Mouse (Mus musculus): ENCODE results near the gene Trp53i13. TPM values are rescaled to one million over a fixed set of nuclear protein-coding genes. Genes with fewer than 3 reads are reported as not detected.

Trp53i13 gene
- polyA plus RNA-seq, 1 experiment from 2014 or later: 51.2 TPM

DNA sequence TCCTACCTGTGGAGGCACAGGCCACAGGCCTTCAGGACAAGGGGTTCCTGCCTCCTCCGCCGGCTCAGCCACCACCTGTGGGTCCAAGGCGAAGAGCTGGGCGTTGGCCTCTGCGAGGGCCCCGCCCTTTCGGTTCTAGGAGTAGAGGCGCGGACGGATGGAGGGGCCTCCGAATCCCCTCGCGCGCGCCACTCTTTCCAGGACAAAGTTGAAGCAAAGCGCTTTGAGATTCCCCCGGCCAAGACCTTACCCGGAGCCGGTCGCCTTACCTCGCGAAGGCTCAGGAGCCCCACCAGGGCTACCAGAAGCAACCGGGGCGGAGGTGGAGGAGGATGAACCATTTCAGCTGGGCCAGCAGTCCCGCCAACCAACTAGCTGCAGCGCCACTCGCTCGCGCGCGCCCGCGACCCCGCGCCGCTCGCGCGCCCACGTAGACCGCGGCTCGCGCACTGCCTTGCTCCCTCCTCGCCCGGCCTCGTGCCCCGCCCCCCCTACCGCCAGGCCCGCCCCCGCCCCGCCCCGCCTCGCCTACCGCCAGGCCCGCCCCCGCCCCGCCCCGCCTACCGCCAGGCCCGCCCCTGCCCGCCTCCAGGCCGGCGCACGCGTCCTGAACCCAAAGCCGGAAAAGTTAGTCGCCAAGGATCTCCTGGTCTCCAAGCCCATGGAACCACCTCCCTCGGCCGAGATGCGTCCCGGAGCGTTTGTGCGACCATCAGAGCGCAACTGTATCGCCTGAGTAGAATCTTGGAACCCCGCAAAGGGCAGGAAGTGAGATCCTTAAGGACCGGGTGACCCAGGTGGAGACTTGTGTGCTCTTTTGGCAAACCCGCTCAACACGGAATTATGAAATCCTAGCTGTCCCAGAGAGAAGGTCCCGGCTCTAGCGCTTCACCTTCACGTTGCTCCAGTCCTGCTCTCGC is 2.6 kb downstream of the Trp53i13 start:
- Histone ChIP-seq H3K9me3 (ENCODE audit: control insufficient read depth, low read length) (no peaks in the 10 kb centered on the region), H3K4me2 (ENCODE audit: low read depth, low read length) (peak overlapping the region; percentile 97), H3K4me1 (ENCODE audit: control insufficient read depth, insufficient read depth, low read length) (peaks cover 36% of the 10 kb centered on the region), H3K4me3 (ENCODE audit: low read depth, low read length) (peak overlapping the region; percentile 74), H3K27ac (replicated peaks; ENCODE audit: low read depth, low read length) (peak overlapping the region; percentile 73), H3K27me3 (replicated peaks; ENCODE audit: control insufficient read depth, insufficient read depth, low read length) (peaks cover 28% of the 10 kb centered on the region), H3K36me3 (ENCODE audit: control insufficient read depth, insufficient read depth, low read length) (peaks cover 9% of the 10 kb centered on the region; the same call in 1 of the 2 replicates), H3K9ac (ENCODE audit: low read depth, low read length) (peak overlapping the region; percentile 78)
- ATAC-seq (ENCODE audit: low read depth) (peak; percentile 79), DNase-seq (ENCODE audit: low spot score) (peak; percentile 92)
- WGBS: under 1% methylated on average over 36 of the region's 84 CpGs

GRCm38 (mm10) chr11:77511336-77511735 is 4.4 kb downstream of the Trp53i13 start:
- H3K4me2 ChIP-seq (ENCODE audit: low read depth, low read length): peak overlapping the region; percentile 97; the same call in 1 of the 2 replicates
- H3K4me1 ChIP-seq (ENCODE audit: control insufficient read depth, insufficient read depth, low read length): peaks cover 37% of the 10 kb centered on the region
- WGBS: 64% methylated on average over 5 of the region's 5 CpGs
- ATAC-seq (ENCODE audit: low read depth) (no peak), DNase-seq (ENCODE audit: low spot score) (no peak)
- H3K4me3 ChIP-seq (ENCODE audit: low read depth, low read length): no peak overlapping the region
- no peak overlapping the region for H3K27ac ChIP-seq (replicated peaks; ENCODE audit: low read depth, low read length)
- no peaks in the 10 kb centered on the region for H3K9me3 ChIP-seq (ENCODE audit: control insufficient read depth, low read length)
- peaks cover 19% of the 10 kb centered on the region for H3K27me3 ChIP-seq (replicated peaks; ENCODE audit: control insufficient read depth, insufficient read depth, low read length)
- no peak overlapping the region for H3K9ac ChIP-seq (ENCODE audit: low read depth, low read length)
- H3K36me3 ChIP-seq (ENCODE audit: control insufficient read depth, insufficient read depth, low read length): peaks cover 24% of the 10 kb centered on the region

DNA sequence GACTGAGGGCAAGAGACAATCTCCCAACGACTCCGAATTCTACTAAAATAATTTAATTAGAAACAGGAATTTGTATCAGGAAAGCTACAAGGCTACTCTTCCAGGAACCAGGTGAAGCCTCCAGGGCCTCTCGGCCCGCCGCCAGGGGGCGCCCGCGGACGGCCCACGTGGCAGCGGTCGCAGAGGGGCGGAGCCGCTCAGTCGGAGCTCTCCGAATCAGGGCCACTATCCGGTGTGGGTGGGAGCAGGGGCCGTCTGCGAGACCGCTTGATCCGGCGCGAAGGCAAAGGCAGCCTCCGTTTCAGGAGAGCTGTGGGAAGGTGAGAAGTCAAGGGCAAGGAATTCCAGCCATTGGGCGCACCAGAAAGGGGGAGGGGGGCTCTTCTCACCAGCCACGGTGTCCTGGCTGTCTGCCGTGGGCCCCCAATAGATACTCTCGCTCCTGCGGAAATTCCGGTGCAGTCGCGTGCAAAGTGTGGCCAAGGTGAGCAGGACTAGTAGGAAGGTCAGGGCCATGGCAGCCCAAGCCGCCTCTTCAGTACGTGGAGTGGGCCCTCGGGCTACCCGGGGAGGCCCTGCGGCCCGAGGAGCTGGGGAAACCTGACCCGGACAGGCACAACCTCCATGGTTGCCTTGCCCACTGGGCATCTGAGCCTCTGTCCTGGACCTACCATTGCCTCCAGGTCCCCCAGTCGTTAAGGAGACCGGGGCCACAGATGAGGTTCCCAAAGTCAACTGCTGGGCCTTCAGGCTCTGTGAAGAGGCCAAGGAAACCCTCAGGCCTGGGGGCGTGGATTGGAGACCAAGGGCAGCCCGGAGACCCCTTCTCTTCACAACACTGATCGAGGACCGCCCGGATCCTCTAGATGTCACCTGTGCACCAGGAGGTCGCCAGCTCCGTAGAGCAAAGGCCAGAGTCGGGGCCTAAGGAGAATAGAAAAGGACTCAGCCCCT is 7.4 kb downstream of the Trp53i13 start:
- peaks cover 18% of the 10 kb centered on the region for H3K4me1 ChIP-seq (ENCODE audit: control insufficient read depth, insufficient read depth, low read length)
- H3K27ac ChIP-seq (replicated peaks; ENCODE audit: low read depth, low read length): peak overlapping the region; percentile 45; the same call in 1 of the 2 replicates
- H3K36me3 ChIP-seq (ENCODE audit: control insufficient read depth, insufficient read depth, low read length): peaks cover 54% of the 10 kb centered on the region
- no peaks in the 10 kb centered on the region for H3K27me3 ChIP-seq (replicated peaks; ENCODE audit: control insufficient read depth, insufficient read depth, low read length)
- DNase-seq (ENCODE audit: low spot score): peak; percentile 92
- H3K4me3 ChIP-seq (ENCODE audit: low read depth, low read length): peak overlapping the region; percentile 38
- H3K9ac ChIP-seq (ENCODE audit: low read depth, low read length): peak overlapping the region; percentile 63
- peak overlapping the region; percentile 73 for H3K4me2 ChIP-seq (ENCODE audit: low read depth, low read length)
- peak; percentile 70 for ATAC-seq (ENCODE audit: low read depth)
- 13% methylated on average over 38 of the region's 49 CpGs for WGBS
- H3K9me3 ChIP-seq (ENCODE audit: control insufficient read depth, low read length): no peaks in the 10 kb centered on the region

GRCm38 (mm10) chr11:77507426-77507825 is 8.4 kb downstream of the Trp53i13 start:
- 0 out of 2 replicates have a peak, but pooled peaks have one; percentile 3 for ATAC-seq (ENCODE audit: low read depth)
- Histone ChIP-seq H3K4me3 (ENCODE audit: low read depth, low read length) (no peak overlapping the region), H3K9ac (ENCODE audit: low read depth, low read length) (no peak overlapping the region), H3K4me1 (ENCODE audit: control insufficient read depth, insufficient read depth, low read length) (peaks cover 16% of the 10 kb centered on the region), H3K27me3 (replicated peaks; ENCODE audit: control insufficient read depth, insufficient read depth, low read length) (no peaks in the 10 kb centered on the region), H3K27ac (replicated peaks; ENCODE audit: low read depth, low read length) (no peak overlapping the region), H3K9me3 (ENCODE audit: control insufficient read depth, low read length) (no peaks in the 10 kb centered on the region), H3K36me3 (ENCODE audit: control insufficient read depth, insufficient read depth, low read length) (peaks cover 63% of the 10 kb centered on the region), H3K4me2 (ENCODE audit: low read depth, low read length) (no peak overlapping the region)
- DNase-seq (ENCODE audit: low spot score): no peak
- WGBS: 69% methylated on average over 4 of the region's 4 CpGs

DNA sequence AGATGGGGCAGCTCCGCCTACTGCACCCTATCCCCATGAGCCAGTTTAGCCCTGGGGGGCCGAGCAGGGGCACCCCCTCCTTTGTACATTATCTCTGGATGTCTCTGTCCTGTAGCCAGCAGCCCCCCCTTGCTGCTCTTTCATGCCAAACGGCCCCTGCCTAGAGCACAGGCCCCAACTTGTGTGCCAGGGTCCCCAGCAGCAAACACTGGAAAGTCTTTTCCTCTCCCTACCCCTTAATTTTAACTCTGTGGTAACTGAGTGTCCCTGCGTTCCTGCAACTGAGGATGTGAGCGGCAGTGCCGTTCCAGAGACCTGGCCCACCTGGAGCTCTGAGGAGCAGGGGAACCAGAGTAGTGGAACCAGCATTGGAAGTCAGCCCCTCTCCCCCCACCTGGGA is 8.8 kb downstream of the Trp53i13 start:
- Histone ChIP-seq H3K4me3 (ENCODE audit: low read depth, low read length) (no peak overlapping the region), H3K9me3 (ENCODE audit: control insufficient read depth, low read length) (no peaks in the 10 kb centered on the region), H3K4me2 (ENCODE audit: low read depth, low read length) (no peak overlapping the region), H3K36me3 (ENCODE audit: control insufficient read depth, insufficient read depth, low read length) (peaks cover 68% of the 10 kb centered on the region), H3K27me3 (replicated peaks; ENCODE audit: control insufficient read depth, insufficient read depth, low read length) (no peaks in the 10 kb centered on the region), H3K27ac (replicated peaks; ENCODE audit: low read depth, low read length) (0 out of 2 replicates have a peak overlapping the region, but pooled peaks have one; percentile 48), H3K4me1 (ENCODE audit: control insufficient read depth, insufficient read depth, low read length) (peaks cover 11% of the 10 kb centered on the region), H3K9ac (ENCODE audit: low read depth, low read length) (no peak overlapping the region)
- no peak for ATAC-seq (ENCODE audit: low read depth)
- WGBS: 74% methylated on average over 6 of the region's 6 CpGs
- no peak for DNase-seq (ENCODE audit: low spot score)

GRCm38 (mm10) chr11:77506273-77506672 is 9.5 kb downstream of the Trp53i13 start:
- WGBS: 80% methylated on average over 4 of the region's 14 CpGs
- no peak for DNase-seq (ENCODE audit: low spot score)
- Histone ChIP-seq H3K4me2 (ENCODE audit: low read depth, low read length) (no peak overlapping the region), H3K4me1 (ENCODE audit: control insufficient read depth, insufficient read depth, low read length) (peaks cover 7% of the 10 kb centered on the region), H3K27ac (replicated peaks; ENCODE audit: low read depth, low read length) (no peak overlapping the region), H3K27me3 (replicated peaks; ENCODE audit: control insufficient read depth, insufficient read depth, low read length) (no peaks in the 10 kb centered on the region), H3K4me3 (ENCODE audit: low read depth, low read length) (no peak overlapping the region), H3K36me3 (ENCODE audit: control insufficient read depth, insufficient read depth, low read length) (peaks cover 70% of the 10 kb centered on the region), H3K9ac (ENCODE audit: low read depth, low read length) (no peak overlapping the region), H3K9me3 (ENCODE audit: control insufficient read depth, low read length) (no peaks in the 10 kb centered on the region)
- ATAC-seq (ENCODE audit: low read depth): no peak

GRCm38 (mm10) chr11:77505291-77505980 is 10.3 kb downstream of the Trp53i13 start:
- 87% methylated on average over 22 of the region's 22 CpGs for WGBS
- no peak for ATAC-seq (ENCODE audit: low read depth)
- Histone ChIP-seq H3K27ac (replicated peaks; ENCODE audit: low read depth, low read length) (no peak overlapping the region), H3K4me2 (ENCODE audit: low read depth, low read length) (no peak overlapping the region), H3K4me3 (ENCODE audit: low read depth, low read length) (no peak overlapping the region), H3K9me3 (ENCODE audit: control insufficient read depth, low read length) (no peaks in the 10 kb centered on the region), H3K36me3 (ENCODE audit: control insufficient read depth, insufficient read depth, low read length) (peaks cover 78% of the 10 kb centered on the region), H3K4me1 (ENCODE audit: control insufficient read depth, insufficient read depth, low read length) (peaks cover 7% of the 10 kb centered on the region), H3K9ac (ENCODE audit: low read depth, low read length) (no peak overlapping the region), H3K27me3 (replicated peaks; ENCODE audit: control insufficient read depth, insufficient read depth, low read length) (no peaks in the 10 kb centered on the region)
- no peak for DNase-seq (ENCODE audit: low spot score)

- WGBS: 92% methylated on average over 19 of the region's 19 CpGs
- peaks cover 89% of the 10 kb centered on the region for H3K36me3 ChIP-seq (ENCODE audit: control insufficient read depth, insufficient read depth, low read length)
- ATAC-seq (ENCODE audit: low read depth) (no peak), DNase-seq (ENCODE audit: low spot score) (no peak)
- H3K9me3 ChIP-seq (ENCODE audit: control insufficient read depth, low read length): no peaks in the 10 kb centered on the region
- no peak overlapping the region for H3K27ac ChIP-seq (replicated peaks; ENCODE audit: low read depth, low read length)
- peaks cover 7% of the 10 kb centered on the region for H3K4me1 ChIP-seq (ENCODE audit: control insufficient read depth, insufficient read depth, low read length)
- no peaks in the 10 kb centered on the region for H3K27me3 ChIP-seq (replicated peaks; ENCODE audit: control insufficient read depth, insufficient read depth, low read length)
- 0 out of 2 replicates have a peak overlapping the region, but pooled peaks have one; percentile 8 for H3K9ac ChIP-seq (ENCODE audit: low read depth, low read length)
- H3K4me2 ChIP-seq (ENCODE audit: low read depth, low read length): no peak overlapping the region
- no peak overlapping the region for H3K4me3 ChIP-seq (ENCODE audit: low read depth, low read length)
These were observed 11.4 kb downstream of the Trp53i13 start for GRCm38 (mm10) chr11:77504377-77504776.
